Mouse (Mus musculus) C2C12 (cell line): ENCODE data around the gene Caly.

Source experiments
- CEBPB ChIP-seq: IDR thresholded peaks from one replicate; pipeline ENCODE4 v1.6.1; 2011; ENCODE audit warnings: low read depth, mild to moderate bottlenecking, control low read depth, moderate library complexity
- CTCF ChIP-seq: IDR thresholded peaks from one replicate; pipeline ENCODE4 v1.5.1; 2011; ENCODE audit not compliant: control insufficient read depth, insufficient read depth, insufficient read length
- FOSL1 ChIP-seq: IDR thresholded peaks from one replicate; pipeline ENCODE4 v1.8.0; 2011; ENCODE audit warnings: mild to moderate bottlenecking, low read length; ENCODE audit not compliant: poor library complexity, insufficient read depth, severe bottlenecking
- MAX ChIP-seq: IDR thresholded peaks from one replicate; pipeline ENCODE4 v1.6.1; 2011; ENCODE audit warnings: mild to moderate bottlenecking, control low read depth
- MYOG ChIP-seq: IDR thresholded peaks from one replicate; pipeline ENCODE4 v1.6.1; 2011; ENCODE audit not compliant: control insufficient read depth, insufficient read length; ENCODE audit errors: extremely low read depth

- TF ChIP-seq CTCF (no peak), MYOG (no peak), CEBPB (no peak), MAX (no peak), FOSL1 (no peak)
Observed at GRCm38 (mm10) chr7:140033386-140033785, 49.0 kb downstream of the Caly start.
